Mouse (Mus musculus) lung, postnatal 0 days (tissue): ENCODE results near the gene Faap100.

Experiments used
- CTCF ChIP-seq: IDR thresholded peaks from 2 replicates; pipeline ENCODE4 v1.5.1; 2016; ENCODE audit warnings: antibody characterized with exemption, mild to moderate bottlenecking
- EP300 ChIP-seq: IDR thresholded peaks from 2 replicates; pipeline ENCODE4 v1.6.1; 2016; ENCODE audit warnings: antibody characterized with exemption, mild to moderate bottlenecking, control low read depth

GRCm38 (mm10) chr11:120380271-120380670, 1.7 kb upstream of the Faap100 start:
- no peak for TF ChIP-seq EP300
- TF ChIP-seq CTCF, result no peak
